Comparison of ENCODE assay signal across 13 mouse cellular contexts in genomic region chr10:125970031-125970430, GRCm38 (mm10). TPM values are rescaled to one million over a fixed set of nuclear protein-coding genes. Genes with fewer than 3 reads are reported as not detected.
DNase-seq lines count a peak whose midpoint lies in the region; ATAC-seq lines count a peak whose summit lies in the region.
"Had no signal": no experiment of that assay in that cellular context is flagged by ENCODE, and none has a peak within 500 bp of the region (broad histone marks: within the 10 kb centered on the region; RNA-seq: fewer than 3 reads in every experiment).

No protein-coding gene starts in this region.

- no peak overlapping the region for H3K4me3 ChIP-seq in forebrain, embryonic 12.5 days (replicated peaks)
- no peak overlapping the region for H3K4me3 ChIP-seq in forebrain, embryonic 11.5 days (ENCODE audit: low read depth, low read length)
- H3K4me3 ChIP-seq in lung, embryonic 16.5 days (ENCODE audit: low read length): no peak overlapping the region
- peak overlapping the region; percentile 77 for H3K4me3 ChIP-seq in intestine, embryonic 14.5 days (ENCODE audit: low read depth, low read length)
- H3K4me3 ChIP-seq in neural tube, embryonic 15.5 days (replicated peaks): no peak overlapping the region

- H3K9me3 ChIP-seq in forebrain, embryonic 12.5 days: no peaks in the 10 kb centered on the region
- no peaks in the 10 kb centered on the region for H3K9me3 ChIP-seq in forebrain, embryonic 11.5 days (ENCODE audit: control insufficient read depth, low read length)
- no peaks in the 10 kb centered on the region for H3K9me3 ChIP-seq in lung, embryonic 16.5 days (ENCODE audit: control insufficient read depth, low read length)
- no peaks in the 10 kb centered on the region for H3K9me3 ChIP-seq in intestine, embryonic 14.5 days (ENCODE audit: control insufficient read depth, low read length)
- no peaks in the 10 kb centered on the region for H3K9me3 ChIP-seq in neural tube, embryonic 15.5 days (replicated peaks)

- DNase-seq in forebrain, embryonic 11.5 days (ENCODE audit: low spot score): no peak
- DNase-seq in lung, postnatal 36 days: no peak
- DNase-seq in intestine, embryonic 14.5 days (ENCODE audit: low spot score): no peak
- DNase-seq in left cerebral cortex, postnatal 25 days (ENCODE audit: low spot score in 2 of 2): no peak
- DNase-seq in embryo, embryonic 10 days (ENCODE audit: low spot score): no peak
- DNase-seq: cerebellum, postnatal 36 days; lung, postnatal 4 days; right cerebral cortex, adult 18-20 months had no signal

- no peaks in the 10 kb centered on the region for H3K36me3 ChIP-seq in forebrain, embryonic 12.5 days (replicated peaks)
- H3K36me3 ChIP-seq in forebrain, embryonic 11.5 days (ENCODE audit: control insufficient read depth, insufficient read depth, low read length): no peaks in the 10 kb centered on the region
- peaks cover 3% of the 10 kb centered on the region for H3K36me3 ChIP-seq in lung, embryonic 16.5 days (ENCODE audit: control insufficient read depth, insufficient read depth, low read length)
- peaks cover 13% of the 10 kb centered on the region; the same call in 1 of the 2 replicates for H3K36me3 ChIP-seq in intestine, embryonic 14.5 days (ENCODE audit: control insufficient read depth, insufficient read depth, low read length)
- no peaks in the 10 kb centered on the region for H3K36me3 ChIP-seq in neural tube, embryonic 15.5 days
- H3K36me3 ChIP-seq: G1E had no signal

- 0 out of 2 replicates have a peak overlapping the region, but pooled peaks have one; percentile 11 for H3K4me2 ChIP-seq in forebrain, embryonic 12.5 days
- H3K4me2 ChIP-seq in forebrain, embryonic 11.5 days (ENCODE audit: low read depth, low read length, severe bottlenecking): no peak overlapping the region
- H3K4me2 ChIP-seq in lung, embryonic 16.5 days (ENCODE audit: low read depth, low read length): no peak overlapping the region
- H3K4me2 ChIP-seq in intestine, embryonic 14.5 days (ENCODE audit: low read length): peak overlapping the region; percentile 68
- H3K4me2 ChIP-seq in neural tube, embryonic 15.5 days: peak overlapping the region; percentile 97; the same call in 1 of the 2 replicates

- no peak for ATAC-seq in forebrain, embryonic 12.5 days (ENCODE audit: low FRiP score)
- no peak for ATAC-seq in forebrain, embryonic 11.5 days (replicated peaks; ENCODE audit: low FRiP score)
- ATAC-seq in lung, embryonic 16.5 days (ENCODE audit: low read depth): no peak
- no peak for ATAC-seq in intestine, embryonic 14.5 days (replicated peaks; ENCODE audit: low FRiP score, low TSS enrichment, low read depth)
- no peak for ATAC-seq in neural tube, embryonic 15.5 days (ENCODE audit: low FRiP score)
- ATAC-seq: forebrain, embryonic 16.5 days had no signal

- H3K9ac ChIP-seq in forebrain, embryonic 12.5 days: no peak overlapping the region
- H3K9ac ChIP-seq in forebrain, embryonic 11.5 days (ENCODE audit: low read length): no peak overlapping the region
- no peak overlapping the region for H3K9ac ChIP-seq in lung, embryonic 16.5 days (ENCODE audit: low read length)
- H3K9ac ChIP-seq in intestine, embryonic 14.5 days (ENCODE audit: low read length): peak overlapping the region; percentile 96
- H3K9ac ChIP-seq in neural tube, embryonic 15.5 days (replicated peaks): no peak overlapping the region

- H3K4me1 ChIP-seq in forebrain, embryonic 12.5 days: peaks cover 27% of the 10 kb centered on the region
- H3K4me1 ChIP-seq in forebrain, embryonic 11.5 days (replicated peaks; ENCODE audit: control insufficient read depth, insufficient read depth, low read length): peaks cover 13% of the 10 kb centered on the region; the same call in 1 of the 2 replicates
- peaks cover 20% of the 10 kb centered on the region; the same call in 1 of the 2 replicates for H3K4me1 ChIP-seq in lung, embryonic 16.5 days (replicated peaks; ENCODE audit: control insufficient read depth, insufficient read depth, low read length)
- H3K4me1 ChIP-seq in intestine, embryonic 14.5 days (replicated peaks; ENCODE audit: control insufficient read depth, insufficient read depth, low read length): peaks cover 28% of the 10 kb centered on the region
- H3K4me1 ChIP-seq in neural tube, embryonic 15.5 days: peaks cover 34% of the 10 kb centered on the region

- no peak overlapping the region for H3K27ac ChIP-seq in forebrain, embryonic 12.5 days
- H3K27ac ChIP-seq in forebrain, embryonic 11.5 days (ENCODE audit: low read depth, low read length): no peak overlapping the region
- peak overlapping the region; percentile 56 for H3K27ac ChIP-seq in lung, embryonic 16.5 days (ENCODE audit: low read length)
- peak overlapping the region; percentile 95 for H3K27ac ChIP-seq in intestine, embryonic 14.5 days (ENCODE audit: low read depth)
- H3K27ac ChIP-seq in neural tube, embryonic 15.5 days (replicated peaks): no peak overlapping the region

- WGBS in forebrain, embryonic 12.5 days: 77% methylated on average over 2 of the region's 2 CpGs
- WGBS in forebrain, embryonic 11.5 days: 59% methylated on average over 2 of the region's 2 CpGs
- 69% methylated on average over 2 of the region's 2 CpGs for WGBS in lung, embryonic 16.5 days
- WGBS in intestine, embryonic 14.5 days: 45% methylated on average over 2 of the region's 2 CpGs
- 84% methylated on average over 2 of the region's 2 CpGs for WGBS in neural tube, embryonic 15.5 days

- H3K27me3 ChIP-seq in forebrain, embryonic 12.5 days: peaks cover 30% of the 10 kb centered on the region
- H3K27me3 ChIP-seq in forebrain, embryonic 11.5 days (ENCODE audit: control insufficient read depth, insufficient read depth, low read length): no peaks in the 10 kb centered on the region; the same call in 1 of the 2 replicates
- H3K27me3 ChIP-seq in lung, embryonic 16.5 days (ENCODE audit: control insufficient read depth, insufficient read depth, low read depth, low read length): no peaks in the 10 kb centered on the region
- no peaks in the 10 kb centered on the region for H3K27me3 ChIP-seq in intestine, embryonic 14.5 days (replicated peaks; ENCODE audit: control insufficient read depth, insufficient read depth, low read length)
- H3K27me3 ChIP-seq in neural tube, embryonic 15.5 days (replicated peaks): 0 out of 2 replicates have a peak, but pooled peaks cover 3% of the 10 kb centered on the region

- intact Hi-C loops in left cerebral cortex, postnatal 25 days (cut with DNase I): no loop called here

RNA-seq across cellular contexts. Expression of gene Lrig3, which starts 4.1 kb away (rescaled TPM):
- 8.6 and 10.6 TPM in 2 replicates for polyA plus RNA-seq in forebrain, embryonic 12.5 days (2016; fragmentation: Nextera tagmentation; extraction: Ambion mirVana)
- polyA plus RNA-seq in forebrain, embryonic 11.5 days (2014; fragmentation: Nextera tagmentation; extraction: Ambion mirVana): 10.9 and 11.2 TPM in 2 replicates
- 8.3 and 9.4 TPM in 2 replicates for polyA plus RNA-seq in lung, embryonic 16.5 days (2015; fragmentation: Nextera tagmentation; extraction: Ambion mirVana)
- polyA plus RNA-seq in intestine, embryonic 14.5 days (2014; fragmentation: Nextera tagmentation; extraction: Ambion mirVana): 23.0 and 29.6 TPM in 2 replicates
- 3.2 and 5.2 TPM in 2 replicates for polyA plus RNA-seq in neural tube, embryonic 15.5 days (2015; fragmentation: Nextera tagmentation; extraction: Ambion mirVana)
- 1 to 10 TPM; 2.1 to 3.2 TPM for total RNA-seq in left cerebral cortex, postnatal 25 days (2021)
- polyA plus RNA-seq: G1E had no signal

Comparison
In these comparisons a context has a peak if more than half of its experiments do, and no peak if none do; other contexts are left out.
1. H3K4me2 ChIP-seq: peak in forebrain, embryonic 12.5 days (single experiment), intestine, embryonic 14.5 days (single experiment) and neural tube, embryonic 15.5 days (single experiment); none in forebrain, embryonic 11.5 days (single experiment) and lung, embryonic 16.5 days (single experiment).
2. H3K27ac ChIP-seq: peak in lung, embryonic 16.5 days (single experiment) and intestine, embryonic 14.5 days (single experiment); none in forebrain, embryonic 12.5 days (single experiment), forebrain, embryonic 11.5 days (single experiment) and neural tube, embryonic 15.5 days (single experiment).